ENCODE assay signal across 1 mouse cellular context in the genomic region with DNA sequence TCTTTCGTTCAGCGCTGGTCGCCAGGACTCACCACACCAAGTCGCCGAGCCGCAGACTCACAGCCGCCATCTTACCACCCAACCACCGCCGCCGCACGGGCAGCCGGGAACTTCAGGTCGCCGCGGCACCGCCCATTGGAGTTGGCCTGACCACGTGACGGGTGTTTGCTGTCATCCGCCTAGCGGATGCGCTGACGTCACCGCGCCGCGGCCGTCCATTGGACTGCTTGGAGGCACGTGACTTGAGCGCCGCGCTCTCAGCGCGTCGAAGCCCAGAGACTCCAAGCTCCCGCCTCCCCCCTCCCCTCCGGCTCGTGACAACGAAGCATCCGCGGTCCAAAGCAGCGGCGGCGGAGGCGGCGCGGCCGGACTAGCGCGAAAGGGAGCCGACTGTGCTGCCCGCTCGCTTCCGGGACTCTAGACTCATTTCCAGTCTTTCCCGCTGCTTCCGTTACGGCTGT.
TF ChIP-seq lines count a peak whose summit lies in the region.

A gene (minus strand): TSS at position 90 of the 461 bp plus-strand sequence.
A gene (plus strand): TSS at position 284 of the 461 bp plus-strand sequence.

TF ChIP-seq in CH12.LX, 34 proteins besides CTCF, POLR2A, EP300 and RAD21 (continued from another document):
- TF ChIP-seq TBP (conservative IDR thresholded peaks at IDR 0.05; ENCODE audit: low read depth, low read length) (peak; percentile 80; the same call in 1 of the 2 replicates), MYC (IDR thresholded peaks at IDR 0.05; ENCODE audit: low read depth, low read length) (peak; percentile 49), JUND (conservative IDR thresholded peaks at IDR 0.05; ENCODE audit: low read depth, low read length) (0 out of 2 replicates have a peak, but pooled peaks have one; percentile 8), NRF1 (IDR thresholded peaks at IDR 0.05; ENCODE audit: low read depth, low read length) (peak; percentile 61), ZKSCAN1 (IDR thresholded peaks at IDR 0.05; ENCODE audit: borderline replicate concordance, low read depth, low read length) (no peak), RCOR1 (conservative IDR thresholded peaks at IDR 0.05; ENCODE audit: low read depth, low read length) (no peak), BHLHE40 (IDR thresholded peaks at IDR 0.05; ENCODE audit: low read depth, low read length) (peak; percentile 98), MAZ (IDR thresholded peaks at IDR 0.05; ENCODE audit: low read depth, low read length) (peak; percentile 99), CHD1 (IDR thresholded peaks at IDR 0.05; ENCODE audit: low read depth, low read length) (no peak), ELF1 (IDR thresholded peaks at IDR 0.05; ENCODE audit: low read depth, low read length) (peak; percentile 79), ZNF384 (IDR thresholded peaks at IDR 0.05; ENCODE audit: low read depth, low read length) (no peak), MEF2A (IDR thresholded peaks at IDR 0.05; ENCODE audit: borderline replicate concordance, low read depth, low read length) (peak; percentile 67), IRF4 (IDR thresholded peaks at IDR 0.05; ENCODE audit: low read depth, low read length) (peak; percentile 19; the same call in 1 of the 2 replicates), JUN (IDR thresholded peaks at IDR 0.05; ENCODE audit: insufficient read depth, low read depth, low read length) (peak; percentile 21; the same call in 1 of the 2 replicates), SIN3A (IDR thresholded peaks at IDR 0.05; ENCODE audit: low read length) (peak; percentile 96), CHD2 (IDR thresholded peaks at IDR 0.05; ENCODE audit: low read length) (peak; percentile 68), HCFC1 (IDR thresholded peaks at IDR 0.05; ENCODE audit: low read depth, low read length) (peak; percentile 79), USF1 (IDR thresholded peaks at IDR 0.05; ENCODE audit: low read depth, low read length) (peak; percentile 99), MAX (IDR thresholded peaks at IDR 0.05; ENCODE audit: low read length) (peak; percentile 100), POLR2AphosphoS2 (IDR thresholded peaks at IDR 0.05; ENCODE audit: low read depth, low read length) (peak; percentile 93), NELFE (IDR thresholded peaks at IDR 0.05; ENCODE audit: low read depth, low read length) (peak; percentile 98), TCF12 (IDR thresholded peaks at IDR 0.05; ENCODE audit: low read depth, low read length) (peak; percentile 96), GABPA (IDR thresholded peaks at IDR 0.05; ENCODE audit: insufficient replicate concordance, low read depth, low read length) (no peak)
